Mouse (Mus musculus): ENCODE measurements around the gene Tcp11l2. TPM values are rescaled to one million over a fixed set of nuclear protein-coding genes. Genes with fewer than 3 reads are reported as not detected.

Tcp11l2 gene
- polyA plus RNA-seq, 2 experiments, result 31.4 to 44.2 TPM

DNA sequence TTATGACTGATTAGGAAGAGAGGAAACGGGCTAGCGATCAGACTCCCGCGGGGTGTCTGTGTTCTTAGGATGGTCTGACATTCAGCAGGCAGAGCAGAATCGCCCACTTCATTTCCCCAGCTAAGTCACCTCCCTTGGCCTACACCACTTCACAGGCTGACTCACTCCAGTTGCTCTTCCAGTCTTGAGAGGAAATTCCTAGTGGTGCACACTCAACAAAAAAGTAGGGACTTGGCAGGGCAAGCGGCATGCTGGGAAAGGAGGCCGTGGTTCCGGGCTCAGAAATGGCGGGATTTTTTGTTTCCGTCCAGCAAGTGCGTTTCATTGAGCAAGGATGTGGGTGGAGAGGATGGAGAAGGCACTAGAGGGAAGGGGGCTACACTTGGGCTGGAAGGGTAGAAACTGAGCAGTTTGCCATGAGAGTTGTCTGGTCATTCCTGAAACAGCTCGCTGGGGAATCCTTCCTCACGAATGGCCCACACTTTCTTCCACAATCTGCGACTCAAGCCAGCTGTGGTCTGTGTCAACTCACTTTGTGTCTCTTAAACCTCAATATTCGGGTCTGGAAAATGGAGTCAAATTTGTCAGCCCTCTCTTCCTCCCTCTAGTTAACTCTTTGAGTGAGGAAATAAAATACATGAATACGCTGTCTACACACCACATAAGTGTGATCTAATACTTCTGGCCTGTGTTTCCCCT is 44.1 kb upstream of the Tcp11l2 start:
- 66% methylated on average over 16 of the region's 16 CpGs for WGBS (ENCODE audit: insufficient replicate concordance)
- DNase-seq (ENCODE audit: low read depth in 3 of 3, low spot score in 3 of 3), result no peak
- Histone ChIP-seq H3K4me3 (ENCODE audit: insufficient read depth in 1 of 2, low read depth in 2 of 2, low read length in 2 of 2) (peak overlapping the region; percentile 57 to 59), H3K27me3 (ENCODE audit: control insufficient read depth, insufficient read depth, low read length) (peaks cover 39% of the 10 kb centered on the region), H3K36me3 (replicated peaks; ENCODE audit: control insufficient read depth, insufficient read depth, low read depth) (no peaks in the 10 kb centered on the region), H3K9me3 (ENCODE audit: control insufficient read depth, low read length) (no peaks in the 10 kb centered on the region), H3K4me2 (ENCODE audit: low read depth) (peak overlapping the region; percentile 46), H3K27ac (no peak overlapping the region), H3K4me1 (replicated peaks; ENCODE audit: control insufficient read depth in 2 of 2, insufficient read depth in 2 of 2, low read length in 1 of 2) (peaks cover 0 to 7% of the 10 kb centered on the region in 2 experiments; a peak in 2 of 4 replicates), H3K9ac (replicated peaks) (no peak overlapping the region)
- no peak for ATAC-seq (ENCODE audit: insufficient read depth)
- TF ChIP-seq CTCF (IDR thresholded peaks at IDR 0.05; ENCODE audit: low read depth) (no peak), EP300 (IDR thresholded peaks at IDR 0.05; ENCODE audit: low read depth) (no peak)

DNA sequence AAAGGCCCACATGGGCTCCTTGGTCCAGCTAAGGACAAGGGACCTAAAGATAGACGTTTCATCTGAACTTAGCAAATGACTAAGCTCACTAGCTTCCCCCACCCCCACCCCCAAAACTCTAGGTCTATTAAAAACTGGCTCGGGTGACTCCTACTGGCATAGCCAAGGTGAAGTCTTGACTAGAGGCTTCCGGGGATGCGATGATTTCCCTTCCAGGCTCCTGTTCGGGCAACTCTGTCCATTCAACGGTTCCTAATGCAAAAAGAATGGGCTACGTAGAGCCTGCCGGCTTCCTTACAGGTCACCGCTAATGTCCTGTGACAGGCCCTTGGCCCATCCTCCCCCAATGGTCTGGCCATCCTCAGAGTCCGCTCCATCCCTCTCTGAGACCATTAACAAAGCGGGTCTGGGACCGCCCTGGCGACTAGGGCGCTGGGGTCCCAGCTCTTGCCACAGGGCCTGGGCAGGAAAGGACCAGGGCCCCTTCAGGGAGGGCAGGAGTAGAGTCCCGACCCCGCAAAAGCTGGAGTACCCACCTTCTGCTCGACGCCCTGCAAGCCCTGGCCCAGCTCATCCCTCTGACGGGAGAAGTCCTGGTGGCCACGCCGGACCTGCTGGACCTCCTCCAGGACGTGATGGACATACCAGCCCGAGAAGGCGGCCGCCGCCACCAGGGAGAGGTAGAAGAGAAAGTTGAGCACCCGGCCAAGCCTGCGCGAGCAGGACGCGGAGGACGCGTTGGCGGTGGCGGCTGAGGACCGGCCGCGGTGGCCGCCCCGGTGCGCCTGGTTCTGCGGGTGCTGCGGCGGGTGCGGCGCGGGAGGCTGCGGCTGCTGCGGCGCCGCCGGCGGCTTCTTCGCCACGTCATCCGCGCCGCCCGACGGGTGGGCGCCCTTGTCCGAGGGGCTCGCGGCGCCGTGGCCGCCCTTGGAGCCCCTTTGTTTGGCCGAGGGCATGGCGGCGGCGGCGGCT is 43.2 kb upstream of the Tcp11l2 start:
- H3K27ac ChIP-seq, result no peak overlapping the region
- H3K4me2 ChIP-seq (ENCODE audit: low read depth), result peak overlapping the region; percentile 46
- WGBS (ENCODE audit: insufficient replicate concordance), result 4% methylated on average over 65 of the region's 72 CpGs
- TF ChIP-seq EP300 (IDR thresholded peaks at IDR 0.05; ENCODE audit: low read depth) (no peak), CTCF (IDR thresholded peaks at IDR 0.05; ENCODE audit: low read depth) (no peak)
- H3K36me3 ChIP-seq (replicated peaks; ENCODE audit: control insufficient read depth, insufficient read depth, low read depth), result no peaks in the 10 kb centered on the region
- H3K4me1 ChIP-seq (replicated peaks; ENCODE audit: control insufficient read depth in 2 of 2, insufficient read depth in 2 of 2, low read length in 1 of 2), result peaks cover 0 to 7% of the 10 kb centered on the region in 2 experiments; a peak in 2 of 4 replicates
- DNase-seq (ENCODE audit: low read depth in 3 of 3, low spot score in 3 of 3) (no peak), ATAC-seq (ENCODE audit: insufficient read depth) (peak; percentile 19; the same call in 1 of the 2 replicates)
- peaks cover 39% of the 10 kb centered on the region for H3K27me3 ChIP-seq (ENCODE audit: control insufficient read depth, insufficient read depth, low read length)
- peak overlapping the region; percentile 57 to 59 for H3K4me3 ChIP-seq (ENCODE audit: insufficient read depth in 1 of 2, low read depth in 2 of 2, low read length in 2 of 2)
- peak overlapping the region; percentile 24 for H3K9ac ChIP-seq (replicated peaks)
- no peaks in the 10 kb centered on the region for H3K9me3 ChIP-seq (ENCODE audit: control insufficient read depth, low read length)

DNA sequence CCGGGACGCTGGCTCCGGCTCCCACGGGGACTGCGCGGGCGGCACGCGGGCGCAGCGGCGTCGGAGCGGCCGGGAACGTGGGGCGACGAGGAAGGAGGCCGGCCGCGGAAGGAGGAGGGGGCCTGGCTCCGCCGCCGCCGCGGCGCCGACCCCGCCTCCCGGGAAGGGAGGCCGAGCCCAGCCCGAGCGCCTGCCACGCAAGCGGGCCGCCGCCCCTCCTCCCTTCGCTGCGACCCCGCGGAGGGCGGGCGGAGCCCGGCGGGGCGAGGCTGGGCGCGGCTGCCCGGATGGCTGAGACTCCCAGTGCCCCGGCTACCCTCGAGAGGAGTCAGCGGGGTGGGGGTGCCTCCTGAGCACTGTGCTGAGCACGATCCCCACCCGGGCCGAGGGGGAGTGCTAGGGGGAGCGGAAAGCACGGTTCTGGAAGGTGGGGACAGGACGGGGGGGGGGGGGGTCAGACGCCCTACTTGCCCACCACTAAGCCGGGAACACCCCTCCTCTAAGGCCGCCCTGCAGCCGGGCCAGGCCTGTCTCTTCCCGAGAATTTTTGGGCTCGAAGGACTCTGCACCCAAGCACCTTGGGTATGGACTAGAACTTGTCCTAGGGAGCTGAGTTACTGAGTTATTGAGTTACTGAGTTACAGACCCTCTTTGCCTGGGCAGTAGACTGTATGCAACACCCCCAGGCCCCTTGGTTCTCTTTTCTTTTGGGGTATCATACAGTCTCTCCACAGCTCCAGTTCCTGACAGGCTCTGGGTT is 42.3 kb upstream of the Tcp11l2 start, which contains the start of gene Ckap4:
TSS of gene Ckap4 (minus strand) at position 151 of the 760 bp plus-strand sequence.
- Histone ChIP-seq H3K27me3 (ENCODE audit: control insufficient read depth, insufficient read depth, low read length) (peaks cover 39% of the 10 kb centered on the region), H3K27ac (no peak within 1 kb of the TSS), H3K9me3 (ENCODE audit: control insufficient read depth, low read length) (no peaks in the 10 kb centered on the region), H3K4me2 (ENCODE audit: low read depth) (peak within 1 kb of the TSS; percentile 46), H3K36me3 (replicated peaks; ENCODE audit: control insufficient read depth, insufficient read depth, low read depth) (no peaks in the 10 kb centered on the region), H3K4me1 (replicated peaks; ENCODE audit: control insufficient read depth in 2 of 2, insufficient read depth in 2 of 2, low read length in 1 of 2) (peaks cover 0 to 7% of the 10 kb centered on the region in 2 experiments; a peak in 2 of 4 replicates), H3K9ac (replicated peaks) (peak within 1 kb of the TSS; percentile 24), H3K4me3 (ENCODE audit: insufficient read depth in 1 of 2, low read depth in 2 of 2, low read length in 2 of 2) (peak within 1 kb of the TSS; percentile 57 to 59)
- no peak for TF ChIP-seq CTCF (IDR thresholded peaks at IDR 0.05; ENCODE audit: low read depth)
- TF ChIP-seq EP300 (IDR thresholded peaks at IDR 0.05; ENCODE audit: low read depth), result no peak
- peak; percentile 62; the same call in 1 of the 2 replicates for ATAC-seq (ENCODE audit: insufficient read depth)
- WGBS (ENCODE audit: insufficient replicate concordance), result 3% methylated on average over 37 of the region's 64 CpGs
- DNase-seq (ENCODE audit: low read depth in 3 of 3, low spot score in 3 of 3), result no peak

DNA sequence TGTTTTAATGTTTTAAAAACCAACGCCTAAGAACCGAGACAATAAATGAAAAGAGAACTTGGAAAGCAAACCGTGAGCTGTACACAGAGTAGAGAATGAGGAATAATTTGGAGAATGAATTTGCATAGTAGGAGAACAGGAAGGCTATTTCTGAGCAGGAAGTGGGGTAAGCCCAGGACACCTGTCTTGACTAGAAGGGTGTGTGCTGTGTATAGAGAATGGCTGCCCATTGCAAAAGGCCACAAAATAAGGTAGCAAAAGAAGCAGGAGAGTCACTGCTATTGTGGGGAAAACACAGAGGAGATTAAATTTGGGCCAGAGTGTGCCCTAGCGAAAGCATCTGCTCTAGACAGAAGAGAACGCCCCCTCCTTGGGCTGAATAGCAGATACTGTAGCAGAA is 41.0 kb upstream of the Tcp11l2 start:
- WGBS (ENCODE audit: insufficient replicate concordance), result 56% methylated on average over 5 of the region's 5 CpGs
- H3K4me3 ChIP-seq (ENCODE audit: insufficient read depth in 1 of 2, low read depth in 2 of 2, low read length in 2 of 2), result no peak overlapping the region
- peaks cover 0 to 7% of the 10 kb centered on the region in 2 experiments; a peak in 2 of 4 replicates for H3K4me1 ChIP-seq (replicated peaks; ENCODE audit: control insufficient read depth in 2 of 2, insufficient read depth in 2 of 2, low read length in 1 of 2)
- H3K36me3 ChIP-seq (replicated peaks; ENCODE audit: control insufficient read depth, insufficient read depth, low read depth), result no peaks in the 10 kb centered on the region
- H3K27ac ChIP-seq, result no peak overlapping the region
- no peak for DNase-seq (ENCODE audit: low read depth in 3 of 3, low spot score in 3 of 3)
- ATAC-seq (ENCODE audit: insufficient read depth), result no peak
- peaks cover 39% of the 10 kb centered on the region for H3K27me3 ChIP-seq (ENCODE audit: control insufficient read depth, insufficient read depth, low read length)
- TF ChIP-seq CTCF (IDR thresholded peaks at IDR 0.05; ENCODE audit: low read depth) (no peak), EP300 (IDR thresholded peaks at IDR 0.05; ENCODE audit: low read depth) (no peak)
- no peak overlapping the region for H3K9ac ChIP-seq (replicated peaks)
- H3K4me2 ChIP-seq (ENCODE audit: low read depth), result no peak overlapping the region
- no peaks in the 10 kb centered on the region for H3K9me3 ChIP-seq (ENCODE audit: control insufficient read depth, low read length)
